Mouse (Mus musculus) spleen, adult 2 months (tissue): ENCODE measurements around the gene Map3k19.

Experiments
- CTCF ChIP-seq: fragments of 200-500 bp; IDR thresholded peaks from 2 replicates; pipeline ENCODE4 v1.5.1; 2011; ENCODE audit warnings: mild to moderate bottlenecking, inconsistent platforms; ENCODE audit not compliant: insufficient read depth, insufficient read length, insufficient replicate concordance; ENCODE audit errors: extremely low read depth
- POLR2A ChIP-seq: fragments of 200-500 bp; IDR thresholded peaks from 2 replicates; pipeline ENCODE4 v1.6.1; 2011; ENCODE audit warnings: low read depth, low read length, inconsistent platforms

GRCm38 (mm10) chr1:127793459-127793858 lies 61.4 kb downstream of the Map3k19 start:
- TF ChIP-seq POLR2A, result no peak
- TF ChIP-seq CTCF, result no peak
